Mouse (Mus musculus) hindbrain, embryonic 12.5 days (tissue): Measurements from ENCODE around the gene Mup5. TPM values are rescaled to one million over a fixed set of nuclear protein-coding genes. Genes with fewer than 3 reads are reported as not detected.
"Not testable (repeated sequence)": the region's sequence is repeated elsewhere in the genome, so short reads cannot be mapped to it uniquely, and the experiment has no call there.

Source experiments
- ATAC-seq: fragments of 200-750 bp; cut with Nextera tagmentation; 2 replicates; pipeline ENCODE4 v1.8.0; 2017; ENCODE audit warnings: moderate TSS enrichment; ENCODE audit not compliant: low FRiP score
- H3K27ac ChIP-seq: fragments of 300-500 bp; sonication (generic); 2 replicates; pipeline ENCODE4 v1.5.1; 2016; ENCODE audit warnings: mild to moderate bottlenecking
- H3K27me3 ChIP-seq: fragments of 300-500 bp; sonication (generic); 2 replicates; pipeline ENCODE4 v1.6.1; 2016; ENCODE audit warnings: mild to moderate bottlenecking
- H3K36me3 ChIP-seq: fragments of 300-500 bp; sonication (generic); 2 replicates; pipeline ENCODE4 v1.6.1; 2016; ENCODE audit warnings: mild to moderate bottlenecking
- H3K4me1 ChIP-seq: fragments of 300-500 bp; sonication (generic); 2 replicates; pipeline ENCODE4 v1.6.1; 2016
- H3K4me2 ChIP-seq: fragments of 300-500 bp; sonication (generic); replicated peaks from 2 replicates; pipeline ENCODE4 v1.6.1; 2016; ENCODE audit warnings: mild to moderate bottlenecking
- H3K4me3 ChIP-seq: fragments of 300-500 bp; sonication (generic); 2 replicates; pipeline ENCODE4 v1.5.1; 2016; ENCODE audit warnings: mild to moderate bottlenecking
- H3K9ac ChIP-seq: fragments of 300-500 bp; sonication (generic); 2 replicates; pipeline ENCODE4 v1.6.1; 2016; ENCODE audit warnings: mild to moderate bottlenecking, moderate library complexity
- H3K9me3 ChIP-seq: fragments of 300-500 bp; sonication (generic); replicated peaks from 2 replicates; pipeline ENCODE4 v1.6.1; 2016; ENCODE audit warnings: mild to moderate bottlenecking
- WGBS: fragments of 180-500 bp; shearing (Covaris S2); methylation state at CpG from one replicate; pipeline ENCODE4 v1.1.7; 2016; 5-methylcytosine and 5-hydroxymethylcytosine counted together
- polyA plus RNA-seq: library from polyadenylated mRNA; unstranded; fragments of >200 nt; fragmentation: Nextera tagmentation; extraction: Ambion mirVana; gene quantifications from 2 replicates; pipeline ENCODE4 v1.2.1, GENCODE M21; 2016

Mup5 gene
- polyA plus RNA-seq, 1 experiment from 2014 or later: not detected

DNA sequence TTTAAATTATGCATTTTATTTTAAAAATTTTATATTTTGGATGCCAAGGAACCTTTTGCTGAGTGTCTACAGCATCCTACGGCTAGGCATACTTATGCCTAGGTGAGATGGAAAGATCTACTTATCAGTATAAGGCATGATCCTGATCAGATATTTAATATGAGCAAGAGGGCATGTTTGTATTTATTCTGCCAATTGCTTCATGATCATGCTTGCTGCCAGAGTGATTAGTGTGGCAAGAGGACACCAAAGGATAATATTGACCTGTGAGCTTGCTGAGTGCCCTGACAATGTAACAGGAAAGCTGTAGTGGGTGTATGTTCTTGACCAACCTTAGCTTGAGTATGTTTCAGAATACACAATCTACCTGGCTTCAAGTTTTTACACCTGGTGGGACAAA is 45.3 kb downstream of the Mup5 start:
- H3K9me3 ChIP-seq, H3K36me3 ChIP-seq, H3K4me3 ChIP-seq, ATAC-seq, H3K4me2 ChIP-seq, H3K27ac ChIP-seq, H3K9ac ChIP-seq, H3K27me3 ChIP-seq, H3K4me1 ChIP-seq: not testable (repeated sequence)
- 89% methylated on average over 1 of the region's 1 CpGs for WGBS

DNA sequence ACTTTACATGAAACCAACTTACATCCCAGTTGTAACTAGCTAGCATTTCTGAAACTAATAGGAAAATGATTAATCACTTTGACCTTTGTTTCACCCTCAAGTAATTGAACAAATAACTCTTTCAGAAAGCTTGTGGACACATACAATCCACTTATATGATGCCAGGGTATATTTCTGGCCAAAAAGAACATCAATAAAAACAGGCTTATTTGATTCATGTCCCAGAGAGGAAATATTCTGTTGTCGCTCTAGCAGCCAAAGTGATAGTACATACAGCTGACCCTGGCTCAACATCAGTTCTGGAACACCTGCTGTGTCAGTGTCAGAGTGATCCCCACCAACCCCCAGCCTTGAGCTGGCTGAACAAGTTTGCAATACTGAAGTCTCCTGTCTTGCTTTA is 50.8 kb downstream of the Mup5 start:
- H3K9me3 ChIP-seq, H3K4me1 ChIP-seq, H3K4me3 ChIP-seq, H3K27me3 ChIP-seq, H3K27ac ChIP-seq, H3K9ac ChIP-seq, H3K4me2 ChIP-seq, ATAC-seq, H3K36me3 ChIP-seq: not testable (repeated sequence)
- WGBS: 85% methylated on average over 1 of the region's 1 CpGs

- H3K27me3 ChIP-seq, H3K4me3 ChIP-seq, H3K9ac ChIP-seq, H3K27ac ChIP-seq, ATAC-seq, H3K9me3 ChIP-seq, H3K4me2 ChIP-seq, H3K4me1 ChIP-seq, H3K36me3 ChIP-seq: not testable (repeated sequence)
- WGBS: 85% methylated on average over 1 of the region's 5 CpGs
Measured at GRCm38 (mm10) chr4:61782169-61782568, 52.9 kb downstream of the Mup5 start, which contains the start of gene Mup19. Gene Mup19 (minus strand): TSS chr4:61782269.

Other genes with a start within 250 kb of the Mup5 start
- gene Mup17, start 239.4 kb downstream of the Mup5 start, polyA plus RNA-seq: not detected in 2 replicates
- gene Mup18, start 161.1 kb downstream of the Mup5 start, polyA plus RNA-seq: not detected in 2 replicates
- not detected in 2 replicates for gene Mup19, start 53.0 kb downstream of the Mup5 start, polyA plus RNA-seq
- gene Mup20, start 218.9 kb upstream of the Mup5 start, polyA plus RNA-seq: not detected in 2 replicates